Mouse (Mus musculus): ENCODE results near the gene St6galnac6.

Gene St6galnac6

DNA sequence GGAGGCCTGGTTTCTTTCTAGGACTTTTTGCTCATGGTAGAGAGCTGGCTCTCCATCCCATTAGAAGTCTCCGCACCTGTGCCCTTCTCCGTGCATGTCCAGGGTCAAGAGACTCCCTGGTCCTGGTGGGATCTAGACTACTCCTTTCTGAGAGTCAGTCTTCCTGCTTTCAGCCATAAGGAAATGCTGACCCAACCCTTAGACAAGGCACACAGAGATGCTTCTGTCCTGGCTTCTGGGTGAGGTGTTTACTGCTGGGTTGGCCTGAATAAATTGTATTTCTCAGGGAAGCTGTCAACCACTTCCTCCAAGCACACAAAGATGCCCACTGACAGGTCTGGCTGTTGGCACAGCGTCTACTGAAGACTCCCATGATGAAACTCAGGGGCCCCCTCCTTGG, at the start of gene St6galnac6:
Gene St6galnac6, plus strand, starts transcription at position 301 of the 400 bp plus-strand sequence.
- DNase-seq (ENCODE audit: low spot score) = no peak

DNA sequence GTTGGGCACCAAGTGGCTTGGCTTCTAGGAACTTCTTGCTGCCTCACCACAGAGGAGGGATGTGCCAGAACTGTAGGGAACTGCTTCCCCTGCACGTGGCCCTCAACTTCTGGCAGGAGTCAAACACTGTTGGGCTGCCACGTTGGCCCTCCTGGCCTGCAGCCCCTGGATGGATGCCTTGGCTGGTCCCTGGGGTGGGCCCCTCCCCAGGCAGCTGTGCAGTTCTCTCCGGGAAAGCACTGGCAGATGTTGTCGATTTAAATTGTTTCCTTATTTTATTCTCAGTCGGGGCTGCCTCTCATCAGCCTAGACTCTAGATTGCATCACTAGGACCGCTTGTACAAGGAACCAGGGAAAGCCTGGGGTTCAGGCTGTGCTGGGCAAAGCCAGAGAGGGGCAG, 49.7 kb upstream of the St6galnac6 start:
- no peak for DNase-seq (ENCODE audit: low spot score)

DNA sequence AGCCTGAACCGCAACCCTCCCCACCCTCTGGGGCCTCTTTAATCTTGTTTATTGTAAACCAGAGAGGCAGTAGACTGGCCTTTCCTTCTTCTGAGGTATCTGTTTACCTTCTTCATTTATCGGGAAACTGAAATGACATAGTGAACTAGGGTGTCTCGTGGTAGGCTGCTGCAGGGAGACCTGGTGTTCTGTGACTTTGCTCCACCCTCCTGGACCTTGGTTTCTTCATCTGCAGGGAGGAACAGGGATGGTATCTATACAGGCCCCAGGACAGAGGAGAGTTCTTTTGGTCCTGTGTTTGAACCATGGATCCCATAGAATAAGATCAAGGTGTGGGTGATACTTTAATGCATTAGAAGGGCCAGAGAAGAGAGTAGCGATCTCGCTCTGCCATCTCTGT, 48.3 kb upstream of the St6galnac6 start:
- DNase-seq (ENCODE audit: low spot score) = no peak

DNA sequence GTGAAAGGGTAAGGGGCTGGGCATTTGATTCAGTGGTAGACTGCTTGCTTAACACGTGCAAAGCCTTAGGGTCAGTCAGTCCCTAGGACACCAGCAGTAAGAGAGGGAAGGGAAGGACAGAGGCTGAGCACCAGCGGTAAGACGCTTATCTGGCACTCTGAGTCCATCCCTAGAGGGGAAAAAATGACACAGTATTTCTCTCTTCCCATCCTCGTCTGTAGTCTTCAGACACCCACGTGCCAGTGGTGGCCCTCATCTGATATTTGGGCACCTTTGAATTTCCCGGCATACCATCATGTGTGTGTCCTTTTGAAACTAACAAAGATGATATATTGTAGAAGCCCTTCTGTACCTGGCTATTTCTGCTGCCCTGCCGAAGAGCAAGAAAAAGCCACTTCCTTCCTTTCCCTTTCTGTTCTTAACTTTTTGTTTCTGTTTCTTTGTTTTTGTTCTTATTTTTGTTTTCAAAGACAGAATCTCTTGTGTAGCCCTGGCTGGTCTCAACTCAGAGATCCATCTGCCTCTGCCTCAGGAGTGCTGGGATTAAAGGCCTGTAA, 45.8 kb upstream of the St6galnac6 start:
- no peak for DNase-seq (ENCODE audit: low spot score)

DNA sequence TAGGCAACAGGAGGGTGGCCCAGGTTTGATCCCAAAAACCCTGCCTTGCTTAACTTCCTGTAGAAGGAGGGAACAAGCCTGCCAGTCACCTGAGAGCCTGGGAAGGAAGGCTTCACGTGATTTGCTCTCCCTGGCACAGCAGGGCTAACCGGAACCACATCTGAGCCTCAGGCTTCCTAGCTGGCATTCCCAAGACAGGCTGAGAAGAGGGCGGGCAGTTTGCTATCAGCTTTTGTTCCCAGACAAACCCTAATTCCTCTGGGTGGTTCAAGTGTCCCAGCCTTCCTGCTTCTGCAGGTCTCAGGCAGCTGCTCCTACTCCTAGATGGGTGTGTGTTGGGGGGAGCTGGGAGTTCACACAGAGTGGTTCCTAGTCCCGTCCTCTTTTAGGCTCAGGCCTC, 44.0 kb upstream of the St6galnac6 start:
- peak; percentile 69 for DNase-seq (ENCODE audit: low spot score)

DNA sequence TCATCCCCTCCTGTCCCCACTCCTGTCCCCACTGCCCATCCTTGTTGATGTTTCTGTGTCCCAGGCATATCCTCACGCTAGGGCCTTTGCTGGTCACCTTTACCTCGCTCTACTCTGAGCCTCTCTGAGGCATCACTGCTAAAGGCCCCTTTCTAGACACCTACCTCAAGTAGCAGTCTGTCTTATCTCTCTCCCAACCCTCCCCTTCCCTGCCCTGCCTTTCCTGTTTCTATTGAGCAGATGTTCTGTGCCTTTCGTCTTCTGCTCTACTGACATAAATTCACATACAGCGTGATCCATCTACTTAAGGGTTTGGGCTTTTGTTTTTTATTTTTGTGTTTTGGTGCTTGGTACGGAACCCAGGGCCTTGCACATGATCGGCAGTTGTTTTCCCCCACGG, 43.5 kb upstream of the St6galnac6 start:
- DNase-seq (ENCODE audit: low spot score) = no peak

DNA sequence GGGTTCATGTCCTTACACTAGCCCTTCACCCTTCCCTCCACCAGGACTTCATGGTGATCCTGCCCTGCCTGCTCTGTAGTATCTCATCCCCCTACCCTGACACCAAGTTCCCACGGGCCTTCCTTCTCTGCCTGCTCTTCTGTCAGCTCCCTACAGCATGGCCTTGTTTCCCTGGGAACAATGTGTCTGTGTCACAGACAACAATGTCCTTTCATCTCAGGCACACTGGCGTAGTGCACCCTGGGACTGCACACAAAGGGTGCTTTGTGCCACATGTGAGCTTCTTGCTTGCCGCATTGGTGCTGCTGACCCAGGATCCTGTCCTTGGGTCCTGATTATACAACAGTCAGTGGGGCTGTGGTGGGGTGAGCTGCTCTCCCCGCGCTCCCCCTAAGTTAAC, 39.9 kb upstream of the St6galnac6 start:
- no peak for DNase-seq (ENCODE audit: low spot score)

DNA sequence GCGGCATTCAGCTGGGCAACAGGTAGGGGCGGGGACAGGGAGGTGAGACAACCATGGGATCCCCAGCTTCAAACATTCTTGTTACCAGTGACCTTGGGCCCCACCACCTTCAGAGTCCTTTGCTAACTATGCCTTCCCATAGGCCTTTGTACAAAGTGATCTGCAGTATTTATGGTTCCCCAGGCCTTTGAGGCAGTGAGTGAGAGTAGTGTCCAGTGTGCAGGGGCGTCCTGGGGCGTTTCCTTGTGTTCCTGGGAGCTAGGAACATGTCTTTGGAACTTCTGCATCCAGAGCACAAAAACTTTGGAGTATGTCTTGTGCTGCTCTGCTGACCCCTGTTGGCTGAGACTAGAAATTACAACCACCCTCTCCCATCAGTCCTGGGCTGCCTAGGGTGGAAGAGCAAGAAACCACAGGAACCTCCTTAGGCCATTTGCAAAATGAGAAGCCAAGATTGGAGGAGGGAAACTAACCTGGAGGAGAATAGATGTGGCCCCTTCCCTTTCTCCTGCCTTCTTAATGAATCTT, 32.9 kb upstream of the St6galnac6 start:
- DNase-seq (ENCODE audit: low spot score) = peak; percentile 82

DNA sequence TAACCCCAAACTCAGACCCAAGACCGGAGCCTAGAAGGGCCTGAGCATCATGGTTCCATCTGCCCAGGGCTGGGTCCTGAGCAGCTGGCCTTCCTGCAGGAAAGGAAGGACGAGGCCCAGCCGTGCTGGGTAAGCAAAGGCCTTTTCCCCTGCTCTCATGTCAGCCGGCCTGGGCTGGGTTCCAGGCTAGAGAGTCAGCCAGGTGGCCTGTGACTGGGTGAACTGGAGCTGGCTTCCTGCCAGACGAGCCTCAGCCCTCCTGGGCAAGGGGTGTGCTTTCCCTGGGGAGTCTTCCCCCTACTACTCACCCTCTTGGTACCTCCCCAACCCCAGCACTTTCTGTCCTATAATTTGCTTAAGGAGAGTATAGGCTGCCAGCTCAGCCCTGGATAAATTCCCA, 31.4 kb upstream of the St6galnac6 start:
- DNase-seq (ENCODE audit: low spot score) = no peak

DNA sequence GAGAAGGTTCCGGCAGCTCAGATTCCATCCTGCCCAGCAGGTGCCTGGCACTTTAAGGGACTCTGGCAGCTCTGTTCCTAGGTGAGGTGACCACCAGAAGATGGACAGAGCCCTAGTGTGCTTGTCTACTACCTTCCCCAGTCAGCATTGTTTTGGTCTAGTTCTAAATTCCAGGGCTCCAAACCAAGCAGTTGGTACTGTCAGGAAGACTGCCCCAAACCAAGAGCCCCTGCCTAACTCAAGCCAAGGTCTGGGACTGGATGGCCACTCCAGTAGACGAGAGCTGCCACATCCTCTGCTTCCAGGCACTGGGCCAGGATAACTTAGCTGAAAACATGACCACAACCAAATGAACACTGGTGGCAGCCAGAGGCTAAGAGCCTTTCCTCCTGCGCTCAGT, 30.6 kb upstream of the St6galnac6 start:
- DNase-seq (ENCODE audit: low spot score) = no peak

DNA sequence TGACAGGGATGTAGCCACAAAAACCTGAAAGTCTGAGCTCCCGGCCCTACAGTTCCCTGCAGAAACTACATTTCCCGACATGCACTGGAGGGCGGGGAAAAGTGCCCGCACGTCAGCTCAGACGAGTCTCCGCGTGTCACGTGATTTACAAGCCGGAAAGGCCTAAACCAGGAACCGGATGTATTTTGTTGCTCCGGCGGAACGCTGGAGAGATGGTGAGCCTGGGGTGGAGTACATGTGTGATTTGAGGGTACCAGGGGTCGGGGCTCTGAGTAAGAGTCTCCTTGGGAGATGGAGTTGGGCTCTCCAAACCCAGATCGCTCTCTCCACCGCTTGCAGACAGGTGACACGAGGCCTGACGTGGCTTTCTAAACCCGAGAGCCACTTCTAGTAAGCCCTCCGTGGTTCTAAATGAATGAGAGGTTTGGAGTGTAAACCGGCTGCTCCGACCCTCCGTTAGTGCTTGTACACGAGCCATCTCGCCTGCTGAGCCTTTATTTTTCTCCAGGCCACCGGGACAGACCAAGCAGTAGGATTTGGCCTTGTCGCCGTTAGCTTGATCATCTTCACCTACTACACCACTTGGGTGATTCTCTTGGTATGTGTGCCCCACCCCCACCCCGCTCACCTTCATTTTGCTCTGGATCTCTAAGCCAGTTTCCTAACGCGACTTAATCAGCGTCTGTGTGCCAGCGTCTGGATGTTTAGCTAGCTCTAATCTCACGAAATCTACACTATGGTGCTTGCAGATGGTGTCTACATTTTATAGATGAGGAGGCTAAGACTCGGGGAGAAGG, 28.6 kb upstream of the St6galnac6 start, which contains the start of gene Dpm2:
Gene Dpm2, plus strand, starts transcription at position 161 of the 797 bp plus-strand sequence.
- peak; percentile 95 for DNase-seq (ENCODE audit: low spot score)

DNA sequence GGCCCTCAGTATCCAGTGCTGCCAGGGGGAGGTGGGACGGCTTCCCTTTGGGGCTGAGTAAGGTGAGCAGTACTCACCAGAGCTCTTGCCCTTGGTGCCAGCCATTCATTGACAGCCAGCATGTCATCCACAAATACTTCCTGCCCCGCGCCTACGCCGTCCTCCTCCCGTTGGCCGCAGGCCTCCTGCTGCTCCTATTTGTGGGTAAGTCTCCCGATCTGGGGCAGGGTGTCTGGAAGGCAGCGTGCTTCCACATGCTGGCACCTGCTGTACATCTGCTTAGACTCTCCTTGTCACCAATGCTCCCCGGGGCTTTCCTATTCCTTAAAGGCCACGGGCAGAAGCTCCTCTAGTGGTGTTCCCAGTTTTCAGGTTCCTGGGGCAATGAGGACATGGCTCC, 27.3 kb upstream of the St6galnac6 start:
- DNase-seq (ENCODE audit: low spot score) = no peak

DNA sequence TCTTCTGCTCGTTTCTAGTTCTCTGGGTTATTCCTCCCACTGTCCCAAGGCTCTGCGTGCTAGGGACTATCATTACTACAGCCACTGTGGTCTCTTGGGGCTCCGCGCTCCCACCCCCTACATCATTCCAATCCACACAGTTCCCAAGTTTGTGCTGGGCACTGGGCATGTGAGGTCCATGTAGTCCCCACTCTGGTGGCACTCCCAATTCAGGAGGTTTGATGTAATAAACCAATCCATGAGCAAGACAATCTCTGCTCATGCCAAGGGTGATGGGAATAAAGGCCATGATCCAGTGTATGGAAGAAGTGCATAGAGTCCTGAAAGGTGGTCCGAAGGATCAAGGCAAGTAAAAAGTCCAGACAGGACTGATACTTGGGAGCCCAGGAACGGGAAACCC, 25.0 kb upstream of the St6galnac6 start, which contains the start of gene Pip5kl1:
Gene Pip5kl1, plus strand, starts transcription at position 301 of the 400 bp plus-strand sequence.
- no peak for DNase-seq (ENCODE audit: low spot score)

DNA sequence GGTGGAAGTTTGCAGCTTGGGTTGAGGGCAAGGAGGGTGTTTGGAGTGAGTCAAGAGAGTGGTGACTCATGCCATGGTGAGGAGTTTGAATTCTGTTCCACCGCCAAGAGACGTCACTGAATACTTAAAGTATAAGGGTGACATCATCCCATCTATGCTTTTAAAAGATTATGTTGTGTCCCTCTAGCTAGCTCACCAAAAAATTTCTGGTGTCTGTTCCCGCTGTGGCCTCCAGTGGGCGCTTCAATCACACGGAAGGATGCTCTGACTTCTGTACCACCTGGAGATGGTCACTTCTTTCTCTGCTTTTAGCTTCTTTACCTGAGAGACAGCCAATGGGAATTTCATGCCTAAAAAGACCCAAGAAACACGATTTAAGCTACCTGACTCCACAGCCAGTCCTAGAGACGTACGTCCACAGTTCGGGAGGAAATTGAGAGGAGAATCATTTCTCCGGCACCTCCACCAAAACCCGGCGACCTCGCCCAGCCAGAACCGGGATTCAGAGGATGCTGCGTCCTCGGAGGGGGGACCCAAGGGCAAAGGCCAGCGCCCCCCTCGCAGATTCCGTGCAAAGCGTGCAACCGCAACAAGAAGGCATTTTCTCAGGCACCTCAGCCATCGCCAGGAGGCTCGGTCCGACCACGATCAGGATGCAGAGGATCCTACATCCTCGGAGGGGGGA, 24.5 kb upstream of the St6galnac6 start:
- peak; percentile 62 for DNase-seq (ENCODE audit: low spot score)

DNA sequence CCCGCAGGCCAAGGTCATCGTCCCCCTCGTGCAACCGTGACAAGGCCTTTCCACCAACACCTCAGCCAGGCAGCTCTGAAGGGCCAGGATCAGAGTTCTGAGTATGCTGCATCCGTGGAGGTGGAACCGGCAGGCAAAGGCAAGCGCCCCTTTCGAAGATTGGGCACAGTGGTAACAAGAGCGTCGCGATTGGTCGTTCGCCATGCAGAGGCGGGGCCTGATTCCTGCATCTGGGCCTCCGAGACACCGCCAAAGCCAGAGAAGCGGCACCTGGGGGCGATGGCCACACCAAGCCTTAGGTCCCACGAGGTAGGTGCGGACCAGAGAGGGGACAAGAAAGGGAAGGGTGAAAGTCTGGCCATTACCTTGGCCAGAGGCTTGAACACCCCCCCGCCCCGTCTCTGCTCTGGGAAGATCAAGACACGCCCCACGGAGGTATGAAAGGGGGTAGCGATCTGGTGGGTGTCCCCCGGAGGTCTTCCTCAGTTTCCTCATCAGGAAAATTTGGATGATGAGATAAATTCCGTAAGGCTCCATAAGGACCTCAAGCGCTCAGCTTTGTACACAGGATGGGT, 23.8 kb upstream of the St6galnac6 start, which contains the start of gene 9430097D07Rik:
Gene 9430097D07Rik, minus strand, starts transcription at position 99 of the 575 bp plus-strand sequence.
- no peak for DNase-seq (ENCODE audit: low spot score)

DNA sequence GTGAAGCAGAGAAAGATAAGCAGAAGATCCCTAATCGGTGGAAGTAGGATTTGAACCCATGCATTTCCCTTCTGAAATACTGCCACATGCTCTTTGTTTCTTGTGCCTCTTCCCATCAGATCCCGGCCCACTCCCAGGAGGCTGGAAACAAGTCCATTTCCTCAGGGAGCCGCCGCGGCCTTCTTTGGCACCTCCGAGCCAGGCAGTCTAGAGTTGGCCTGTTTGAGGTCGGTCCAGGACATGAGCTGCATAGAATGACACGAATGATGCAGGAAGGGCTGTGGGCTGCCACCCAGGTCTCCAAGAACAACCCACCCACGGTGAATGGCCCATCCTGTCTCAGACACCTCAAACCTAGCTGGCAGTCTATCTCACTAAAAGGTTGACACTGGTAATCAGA, 23.0 kb upstream of the St6galnac6 start:
- DNase-seq (ENCODE audit: low spot score) = no peak

DNA sequence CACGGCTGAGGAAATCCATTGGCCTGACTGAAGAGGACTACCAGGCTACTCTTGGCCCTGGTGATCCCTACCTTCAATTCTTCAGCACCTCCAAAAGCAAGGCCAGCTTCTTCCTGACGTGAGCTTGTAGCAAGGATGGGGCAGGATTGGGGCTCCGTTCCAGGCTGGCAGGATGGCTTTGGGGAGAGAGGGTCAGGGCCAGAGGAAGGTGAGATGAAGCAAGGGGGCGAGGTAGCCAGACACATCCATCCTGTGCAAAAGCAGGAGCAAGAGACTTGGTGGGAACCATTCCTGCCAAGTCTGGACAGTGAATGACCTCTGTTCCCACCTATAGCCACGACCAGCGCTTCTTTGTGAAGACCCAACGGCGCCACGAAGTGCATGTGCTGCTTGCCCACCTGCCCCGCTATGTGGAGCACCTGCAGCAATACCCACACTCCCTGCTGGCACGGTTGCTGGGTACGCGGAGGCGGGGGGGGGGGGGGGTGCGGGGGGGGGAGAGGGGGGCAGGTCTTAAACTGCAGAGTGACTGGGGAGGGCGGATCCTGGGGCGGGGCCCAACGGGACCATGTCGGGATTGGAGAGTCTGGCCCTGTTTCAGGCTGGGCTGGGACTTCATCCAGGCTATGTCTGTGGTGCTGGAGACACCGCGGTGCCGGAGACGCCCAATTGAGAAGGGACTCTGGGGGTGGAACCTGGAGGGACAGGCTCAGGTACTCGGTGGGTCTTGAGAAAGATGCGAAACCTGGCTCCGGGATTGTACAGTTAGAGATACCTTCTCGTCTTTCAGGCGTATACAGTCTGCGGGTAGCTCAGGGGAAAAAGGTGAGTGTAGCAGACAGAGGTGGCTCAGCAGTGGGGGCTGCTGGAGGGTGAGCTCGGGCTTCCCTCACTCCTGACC, 21.1 kb upstream of the St6galnac6 start:
- DNase-seq (ENCODE audit: low spot score) = no peak

DNA sequence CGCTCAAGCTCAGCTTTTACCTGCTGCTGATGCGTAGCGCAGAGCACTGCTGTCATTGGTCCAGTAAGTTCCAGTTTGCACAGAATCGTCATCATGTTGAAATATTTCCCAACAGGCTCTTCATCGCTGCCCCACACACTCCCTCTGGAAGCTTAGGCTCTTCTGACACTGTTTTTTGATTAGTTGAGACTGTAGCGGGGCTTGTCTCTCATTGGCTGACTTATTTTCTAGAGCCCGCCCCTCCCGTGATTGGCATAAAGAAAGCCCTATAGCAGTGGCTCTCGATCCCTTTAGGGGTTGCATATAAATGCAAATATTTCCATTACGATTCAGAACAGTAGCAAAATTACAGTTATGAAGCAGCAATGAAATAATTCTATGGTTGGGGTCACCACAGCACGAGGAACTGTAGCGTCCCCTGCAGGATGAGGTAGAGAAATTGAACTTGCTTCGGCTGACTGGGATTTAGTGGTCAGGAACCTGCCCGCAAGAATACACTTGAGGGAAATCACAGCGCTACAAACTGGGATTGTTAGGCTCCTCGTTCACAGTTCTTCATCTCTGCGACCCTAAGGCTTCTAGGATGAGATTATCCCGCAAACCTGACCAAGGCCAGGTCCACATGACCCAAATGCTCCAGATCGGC, 17.9 kb upstream of the St6galnac6 start:
- DNase-seq (ENCODE audit: low spot score) = peak; percentile 76

DNA sequence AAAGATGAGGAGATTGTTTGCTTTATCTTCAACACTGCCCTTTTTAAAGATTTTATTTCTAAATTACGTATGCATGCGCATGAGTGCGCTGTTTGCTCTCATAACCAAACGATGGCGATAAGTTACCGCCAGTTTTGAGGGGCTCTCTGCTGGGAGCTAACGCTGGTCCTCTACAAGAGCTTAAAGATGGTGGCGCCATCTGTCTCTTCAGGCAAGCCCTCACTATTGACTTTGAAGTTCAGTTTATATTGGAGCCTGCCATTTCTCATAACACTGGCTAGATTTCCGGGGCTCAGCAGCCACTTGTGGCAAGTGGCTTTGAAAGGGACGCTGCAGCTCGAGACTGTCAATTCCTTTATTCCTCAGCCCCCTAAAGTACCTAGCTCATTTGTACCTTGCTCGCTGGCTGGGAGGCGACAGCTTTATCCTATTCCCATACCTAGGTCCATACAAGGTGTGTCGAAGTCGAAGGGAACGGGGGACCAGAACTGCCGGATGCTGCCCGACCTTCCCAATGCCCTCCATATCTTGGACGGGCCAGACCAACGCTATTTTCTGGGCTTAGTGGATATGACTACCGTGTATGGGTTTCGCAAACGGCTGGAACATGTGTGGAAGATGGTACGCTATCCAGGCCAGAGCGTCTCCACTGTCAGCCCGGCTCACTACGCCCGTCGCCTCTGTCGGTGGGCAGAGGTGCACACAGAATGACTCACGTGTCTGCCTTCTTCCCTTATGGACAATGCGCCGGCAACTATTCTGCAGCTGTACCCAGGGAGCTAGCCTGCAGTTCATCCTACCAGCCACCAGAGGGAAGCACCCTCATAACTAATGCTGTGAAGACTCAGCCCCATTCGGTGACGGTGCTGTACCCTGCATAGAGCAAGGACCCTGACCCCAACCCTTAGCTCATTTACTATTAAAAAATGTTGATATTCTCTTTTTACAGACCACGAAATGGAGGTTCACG, 16.4 kb upstream of the St6galnac6 start:
- peak; percentile 89 for DNase-seq (ENCODE audit: low spot score)

All from lung, postnatal 25 days (tissue).